Mouse (Mus musculus) heart, embryonic 16.5 days (tissue): ENCODE data around the gene Pnp2. TPM values are rescaled to one million over a fixed set of nuclear protein-coding genes. Genes with fewer than 3 reads are reported as not detected.

Source experiments
- ATAC-seq: fragments of 200-750 bp; cut with Nextera tagmentation; replicated peaks from 2 replicates; pipeline ENCODE4 v1.8.0; 2017; ENCODE audit warnings: moderate number of reproducible peaks; ENCODE audit not compliant: insufficient read depth, low FRiP score; ENCODE audit errors: extremely low read depth
- H3K27ac ChIP-seq: fragments of 300-500 bp; sonication (generic); 2 replicates; pipeline ENCODE4 v1.5.1; 2014; ENCODE audit warnings: mild to moderate bottlenecking, low read length, control low read depth, moderate library complexity
- H3K27me3 ChIP-seq: fragments of 300-500 bp; sonication (generic); 2 replicates; pipeline ENCODE4 v1.6.1; 2014; ENCODE audit warnings: low read length, mixed read lengths; ENCODE audit not compliant: control insufficient read depth, insufficient read depth
- H3K36me3 ChIP-seq: fragments of 300-500 bp; sonication (generic); 2 replicates; pipeline ENCODE4 v1.6.1; 2014; ENCODE audit not compliant: control insufficient read depth, insufficient read depth
- H3K4me1 ChIP-seq: fragments of 300-500 bp; sonication (generic); 2 replicates; pipeline ENCODE4 v1.6.1; 2014; ENCODE audit warnings: low read length, mixed read lengths; ENCODE audit not compliant: control insufficient read depth, insufficient read depth
- H3K4me2 ChIP-seq: fragments of 300-500 bp; sonication (generic); 2 replicates; pipeline ENCODE4 v1.6.1; 2014; ENCODE audit warnings: low read depth, mild to moderate bottlenecking, control low read depth, low read length
- H3K4me3 ChIP-seq: fragments of 300-500 bp; sonication (generic); 2 replicates; pipeline ENCODE4 v1.5.1; 2014; ENCODE audit warnings: mild to moderate bottlenecking, control low read depth, low read length
- H3K9ac ChIP-seq: fragments of 300-500 bp; sonication (generic); 2 replicates; pipeline ENCODE4 v1.6.1; 2014; ENCODE audit warnings: low read length, control low read depth
- H3K9me3 ChIP-seq: fragments of 300-500 bp; sonication (generic); replicated peaks from 2 replicates; pipeline ENCODE4 v1.6.1; 2016; ENCODE audit warnings: low read length; ENCODE audit not compliant: control insufficient read depth
- WGBS: fragments of 180-500 bp; shearing (Covaris S2); extraction: QIAGEN DNeasy Blood & Tissue Kit; methylation state at CpG from one replicate; pipeline ENCODE4 v1.1.7; 2014; 5-methylcytosine and 5-hydroxymethylcytosine counted together
- polyA plus RNA-seq: library from polyadenylated mRNA; unstranded; fragments of >200 nt; fragmentation: Nextera tagmentation; extraction: Ambion mirVana; gene quantifications from 2 replicates; pipeline ENCODE4 v1.2.1, GENCODE M21; 2015

Pnp2 gene
- polyA plus RNA-seq, 1 experiment from 2014 or later: 0.43 TPM

- 59% methylated on average over 5 of the region's 5 CpGs for WGBS
- Histone ChIP-seq H3K27ac (no peak overlapping the region), H3K4me1 (peaks cover 4% of the 10 kb centered on the region; the same call in 1 of the 2 replicates), H3K4me2 (no peak overlapping the region), H3K27me3 (no peaks in the 10 kb centered on the region), H3K9me3 (no peaks in the 10 kb centered on the region), H3K4me3 (no peak overlapping the region), H3K36me3 (no peaks in the 10 kb centered on the region), H3K9ac (no peak overlapping the region)
- ATAC-seq: no peak; the same call in 1 of the 2 replicates
These were observed 26.0 kb downstream of the Pnp2 start for GRCm38 (mm10) chr14:50981837-50982236.

GRCm38 (mm10) chr14:50987668-50988067 is 31.9 kb downstream of the Pnp2 start:
- Histone ChIP-seq H3K36me3 (no peaks in the 10 kb centered on the region), H3K4me3 (no peak overlapping the region), H3K27ac (no peak overlapping the region), H3K9me3 (no peaks in the 10 kb centered on the region), H3K27me3 (no peaks in the 10 kb centered on the region), H3K9ac (no peak overlapping the region), H3K4me2 (no peak overlapping the region), H3K4me1 (no peaks in the 10 kb centered on the region)
- ATAC-seq: no peak
- 88% methylated on average over 2 of the region's 2 CpGs for WGBS

GRCm38 (mm10) chr14:50991037-50991436 is 35.2 kb downstream of the Pnp2 start:
- H3K4me3 ChIP-seq: no peak overlapping the region
- no peak overlapping the region for H3K27ac ChIP-seq
- H3K36me3 ChIP-seq: no peaks in the 10 kb centered on the region
- 87% methylated on average over 3 of the region's 3 CpGs for WGBS
- ATAC-seq: no peak
- no peaks in the 10 kb centered on the region for H3K27me3 ChIP-seq
- no peaks in the 10 kb centered on the region for H3K9me3 ChIP-seq
- H3K9ac ChIP-seq: no peak overlapping the region
- no peak overlapping the region for H3K4me2 ChIP-seq
- H3K4me1 ChIP-seq: no peaks in the 10 kb centered on the region

GRCm38 (mm10) chr14:50997088-50997487 is 41.3 kb downstream of the Pnp2 start:
- H3K4me2 ChIP-seq: no peak overlapping the region
- no peaks in the 10 kb centered on the region for H3K9me3 ChIP-seq
- H3K4me1 ChIP-seq: 0 out of 2 replicates have a peak, but pooled peaks cover 2% of the 10 kb centered on the region
- no peaks in the 10 kb centered on the region for H3K36me3 ChIP-seq
- ATAC-seq: no peak; the same call in 1 of the 2 replicates
- no peak overlapping the region for H3K9ac ChIP-seq
- WGBS: 52% methylated on average over 3 of the region's 3 CpGs
- peak overlapping the region; percentile 72 for H3K27ac ChIP-seq
- no peaks in the 10 kb centered on the region for H3K27me3 ChIP-seq
- H3K4me3 ChIP-seq: no peak overlapping the region

- ATAC-seq: peak; percentile 58; the same call in 1 of the 2 replicates
- Histone ChIP-seq H3K4me1 (0 out of 2 replicates have a peak, but pooled peaks cover 2% of the 10 kb centered on the region), H3K9ac (no peak overlapping the region), H3K9me3 (no peaks in the 10 kb centered on the region), H3K4me2 (no peak overlapping the region), H3K36me3 (no peaks in the 10 kb centered on the region), H3K4me3 (no peak overlapping the region), H3K27ac (peak overlapping the region; percentile 57), H3K27me3 (no peaks in the 10 kb centered on the region)
- WGBS: 43% methylated on average over 2 of the region's 2 CpGs
These were observed 42.3 kb downstream of the Pnp2 start for GRCm38 (mm10) chr14:50997999-50998666.

- Histone ChIP-seq H3K9ac (peak within 1 kb of the TSS; percentile 57; the same call in 1 of the 2 replicates), H3K4me3 (no peak within 1 kb of the TSS), H3K36me3 (no peaks in the 10 kb centered on the region), H3K27ac (peak within 1 kb of the TSS; percentile 96), H3K9me3 (0 out of 2 replicates have a peak, but pooled peaks cover 4% of the 10 kb centered on the region), H3K4me2 (peak within 1 kb of the TSS; percentile 36), H3K27me3 (no peaks in the 10 kb centered on the region), H3K4me1 (peaks cover 22% of the 10 kb centered on the region)
- 73% methylated on average over 8 of the region's 8 CpGs for WGBS
- ATAC-seq: no peak
These were observed 51.5 kb downstream of the Pnp2 start, which contains the start of gene Rnase10 for GRCm38 (mm10) chr14:51007152-51007801. Gene Rnase10 (plus strand): TSS chr14:51007751.

- H3K4me3 ChIP-seq: no peak overlapping the region
- peak overlapping the region; percentile 36 for H3K4me2 ChIP-seq
- peak; percentile 86 for ATAC-seq
- peak overlapping the region; percentile 96 for H3K27ac ChIP-seq
- H3K27me3 ChIP-seq: no peaks in the 10 kb centered on the region
- H3K36me3 ChIP-seq: no peaks in the 10 kb centered on the region
- peaks cover 22% of the 10 kb centered on the region for H3K4me1 ChIP-seq
- 26% methylated on average over 13 of the region's 13 CpGs for WGBS
- 0 out of 2 replicates have a peak, but pooled peaks cover 4% of the 10 kb centered on the region for H3K9me3 ChIP-seq
- peak overlapping the region; percentile 57; the same call in 1 of the 2 replicates for H3K9ac ChIP-seq
These were observed 52.3 kb downstream of the Pnp2 start for GRCm38 (mm10) chr14:51007914-51008713.

- no peak for ATAC-seq
- H3K36me3 ChIP-seq: no peaks in the 10 kb centered on the region
- H3K27me3 ChIP-seq: no peaks in the 10 kb centered on the region
- peak overlapping the region; percentile 36 for H3K4me2 ChIP-seq
- 70% methylated on average over 4 of the region's 4 CpGs for WGBS
- no peak overlapping the region for H3K4me3 ChIP-seq
- H3K27ac ChIP-seq: peak overlapping the region; percentile 96
- H3K4me1 ChIP-seq: peaks cover 22% of the 10 kb centered on the region
- H3K9ac ChIP-seq: no peak overlapping the region
- 0 out of 2 replicates have a peak, but pooled peaks cover 4% of the 10 kb centered on the region for H3K9me3 ChIP-seq
These were observed 53.0 kb downstream of the Pnp2 start for GRCm38 (mm10) chr14:51008781-51009180.
